Mouse (Mus musculus) heart, postnatal 0 days (tissue): ENCODE measurements at regions not wholly inside any gene's neighbourhood (a gene's known extent, or its start where the extent isn't known, plus 50 kb on each side); places are given as distances from the start of the nearest gene placed in this dataset.

Experiments used
- ATAC-seq: fragments of 200-750 bp; cut with Nextera tagmentation; 2 replicates; pipeline ENCODE4 v1.8.0; 2017; ENCODE audit warnings: low read depth, moderate number of reproducible peaks, moderate library complexity; ENCODE audit not compliant: insufficient read depth
- DNase-seq: peaks from one replicate; pipeline ENCODE4 v3.0.0-alpha.2; 2016; ENCODE audit warnings: low spot score
- H3K27ac ChIP-seq: fragments of 300-500 bp; sonication (generic); 2 replicates; pipeline ENCODE4 v1.5.1; 2014; ENCODE audit warnings: low read depth, mild to moderate bottlenecking
- H3K27me3 ChIP-seq: fragments of 300-500 bp; sonication (generic); 2 replicates; pipeline ENCODE4 v1.6.1; 2014; ENCODE audit warnings: low read length, mixed read lengths; ENCODE audit not compliant: control insufficient read depth, insufficient read depth
- H3K36me3 ChIP-seq: fragments of 300-500 bp; sonication (generic); replicated peaks from 2 replicates; pipeline ENCODE4 v1.6.1; 2014; ENCODE audit warnings: low read length, mixed read lengths; ENCODE audit not compliant: control insufficient read depth, insufficient read depth
- H3K4me1 ChIP-seq: fragments of 300-500 bp; sonication (generic); 2 replicates; pipeline ENCODE4 v1.6.1; 2014; ENCODE audit warnings: antibody characterized with exemption; ENCODE audit not compliant: control insufficient read depth, insufficient read depth
- H3K4me2 ChIP-seq: fragments of 300-500 bp; sonication (generic); 2 replicates; pipeline ENCODE4 v1.6.1; 2014; ENCODE audit warnings: low read depth, mild to moderate bottlenecking, low read length, moderate library complexity
- H3K4me3 ChIP-seq: fragments of 300-500 bp; sonication (generic); 2 replicates; pipeline ENCODE4 v1.5.1; 2014; ENCODE audit warnings: low read depth, low read length
- H3K9ac ChIP-seq: fragments of 300-500 bp; sonication (generic); replicated peaks from 2 replicates; pipeline ENCODE4 v1.6.1; 2014; ENCODE audit warnings: low read depth, low read length, mixed read lengths
- H3K9me3 ChIP-seq: fragments of 300-500 bp; sonication (generic); replicated peaks from 2 replicates; pipeline ENCODE4 v1.6.1; 2016; ENCODE audit warnings: low read length; ENCODE audit not compliant: control insufficient read depth
- CTCF ChIP-seq: IDR thresholded peaks from 2 replicates; pipeline ENCODE4 v1.5.1; 2016; ENCODE audit warnings: antibody characterized with exemption, control low read depth, low read depth
- EP300 ChIP-seq: IDR thresholded peaks from 2 replicates; pipeline ENCODE4 v1.6.1; 2016; ENCODE audit warnings: antibody characterized with exemption, low read depth
- WGBS: fragments of 180-500 bp; shearing (Covaris S2); extraction: QIAGEN DNeasy Blood & Tissue Kit; methylation state at CpG from one replicate; pipeline ENCODE4 v1.1.7; 2014; 5-methylcytosine and 5-hydroxymethylcytosine counted together

- Histone ChIP-seq H3K9me3 (no peaks in the 10 kb centered on the region), H3K27ac (no peak overlapping the region), H3K4me2 (no peak overlapping the region), H3K9ac (no peak overlapping the region), H3K4me3 (no peak overlapping the region), H3K36me3 (no peaks in the 10 kb centered on the region), H3K27me3 (no peaks in the 10 kb centered on the region), H3K4me1 (no peaks in the 10 kb centered on the region)
- ATAC-seq: no peak
- 82% methylated on average over 1 of the region's 1 CpGs for WGBS
- TF ChIP-seq EP300: no peak
- TF ChIP-seq CTCF: no peak
- DNase-seq: no peak
Measured at GRCm38 (mm10) chr5:12222622-12223021, 160.6 kb upstream of the Sema3d start.

GRCm38 (mm10) chr5:12233377-12234096 is 149.6 kb upstream of the Sema3d start:
- Histone ChIP-seq H3K4me2 (no peak overlapping the region), H3K4me1 (no peaks in the 10 kb centered on the region), H3K36me3 (no peaks in the 10 kb centered on the region), H3K9ac (no peak overlapping the region), H3K27me3 (no peaks in the 10 kb centered on the region), H3K27ac (no peak overlapping the region), H3K9me3 (no peaks in the 10 kb centered on the region), H3K4me3 (no peak overlapping the region)
- ATAC-seq (no peak), DNase-seq (no peak)
- WGBS: 60% methylated on average over 5 of the region's 5 CpGs
- TF ChIP-seq EP300 (no peak), CTCF (no peak)

GRCm38 (mm10) chr5:12243179-12243805 is 139.9 kb upstream of the Sema3d start:
- ATAC-seq (no peak), DNase-seq (no peak)
- H3K4me2 ChIP-seq: no peak overlapping the region
- no peaks in the 10 kb centered on the region for H3K9me3 ChIP-seq
- H3K4me3 ChIP-seq: no peak overlapping the region
- H3K27me3 ChIP-seq: no peaks in the 10 kb centered on the region
- H3K9ac ChIP-seq: no peak overlapping the region
- no peaks in the 10 kb centered on the region for H3K36me3 ChIP-seq
- no peaks in the 10 kb centered on the region for H3K4me1 ChIP-seq
- 67% methylated on average over 9 of the region's 9 CpGs for WGBS
- TF ChIP-seq CTCF (no peak), EP300 (no peak)
- H3K27ac ChIP-seq: no peak overlapping the region

GRCm38 (mm10) chr5:12293685-12294084 is 89.5 kb upstream of the Sema3d start:
- no peaks in the 10 kb centered on the region for H3K4me1 ChIP-seq
- H3K9ac ChIP-seq: no peak overlapping the region
- peak overlapping the region; percentile 29 for H3K4me3 ChIP-seq
- H3K9me3 ChIP-seq: no peaks in the 10 kb centered on the region
- H3K27ac ChIP-seq: no peak overlapping the region
- ATAC-seq (no peak), DNase-seq (peak; percentile 39)
- H3K36me3 ChIP-seq: no peaks in the 10 kb centered on the region
- TF ChIP-seq EP300 (no peak), CTCF (no peak)
- H3K27me3 ChIP-seq: no peaks in the 10 kb centered on the region
- peak overlapping the region; percentile 50 for H3K4me2 ChIP-seq
- 31% methylated on average over 4 of the region's 4 CpGs for WGBS

- Histone ChIP-seq H3K4me3 (no peak overlapping the region), H3K4me2 (no peak overlapping the region), H3K27me3 (no peaks in the 10 kb centered on the region), H3K27ac (no peak overlapping the region), H3K9me3 (no peaks in the 10 kb centered on the region), H3K9ac (no peak overlapping the region), H3K36me3 (no peaks in the 10 kb centered on the region), H3K4me1 (no peaks in the 10 kb centered on the region)
- TF ChIP-seq CTCF: no peak
- TF ChIP-seq EP300: no peak
- no peak for DNase-seq
- 41% methylated on average over 2 of the region's 2 CpGs for WGBS
- no peak for ATAC-seq
Measured at GRCm38 (mm10) chr5:12297331-12297730, 85.9 kb upstream of the Sema3d start.
